Mouse (Mus musculus): ENCODE measurements around the gene Emp3. TPM values are rescaled to one million over a fixed set of nuclear protein-coding genes. Genes with fewer than 3 reads are reported as not detected.
"Not testable (repeated sequence)": the region's sequence is repeated elsewhere in the genome, so short reads cannot be mapped to it uniquely, and the experiment has no call there.

The Emp3 gene
- polyA plus RNA-seq, 1 experiment from 2014 or later = 316 TPM

- peak overlapping the region; percentile 30; the same call in 1 of the 2 replicates for H3K9ac ChIP-seq (ENCODE audit: low read depth, low read length)
- whole genome bisulfite sequencing = 48% methylated on average over 3 of the region's 3 CpGs
Observed at GRCm38 (mm10) chr7:45887246-45887645, 34.0 kb downstream of the Emp3 start.

DNA sequence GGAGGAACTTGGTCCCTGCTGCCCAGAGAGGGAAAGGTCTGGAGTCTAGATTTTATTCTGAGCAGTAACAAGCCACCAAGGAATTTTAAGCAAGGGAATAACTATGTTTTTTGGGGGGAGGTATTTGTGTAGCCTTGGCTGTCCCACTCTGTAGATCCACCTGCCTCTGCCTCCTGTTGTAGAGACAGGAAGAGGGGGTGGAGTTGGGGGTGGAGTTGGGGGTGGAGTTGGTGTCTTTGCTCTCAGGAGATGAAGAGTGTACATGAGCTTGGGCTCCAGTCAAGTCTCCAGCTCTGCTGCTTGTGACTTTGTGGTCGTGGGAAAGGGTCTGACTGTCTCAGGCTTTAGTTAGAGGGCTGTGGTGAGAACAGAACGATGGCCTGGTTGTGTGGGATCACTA, 40.2 kb downstream of the Emp3 start:
- WGBS = 91% methylated on average over 2 of the region's 2 CpGs
- no peak for ATAC-seq (ENCODE audit: low read depth)

More at GRCm38 (mm10) chr7:45887246-45887645, 34.0 kb downstream of the Emp3 start:
- Histone ChIP-seq H3K4me2 (ENCODE audit: low read depth, low read length) (no peak overlapping the region), H3K27ac (replicated peaks; ENCODE audit: low read depth, low read length) (0 out of 2 replicates have a peak overlapping the region, but pooled peaks have one; percentile 39), H3K36me3 (ENCODE audit: control insufficient read depth, insufficient read depth, low read length) (peaks cover 36% of the 10 kb centered on the region), H3K27me3 (replicated peaks; ENCODE audit: control insufficient read depth, insufficient read depth, low read length) (no peaks in the 10 kb centered on the region), H3K4me3 (ENCODE audit: low read depth, low read length) (no peak overlapping the region), H3K4me1 (ENCODE audit: control insufficient read depth, insufficient read depth, low read length) (no peaks in the 10 kb centered on the region), H3K9me3 (ENCODE audit: control insufficient read depth, low read length) (no peaks in the 10 kb centered on the region)
- ATAC-seq (ENCODE audit: low read depth) (no peak), DNase-seq (ENCODE audit: low spot score) (no peak)

GRCm38 (mm10) chr7:45880531-45880930, 40.7 kb downstream of the Emp3 start:
- no peak overlapping the region for H3K4me2 ChIP-seq (ENCODE audit: low read depth, low read length)
- no peak overlapping the region for H3K4me3 ChIP-seq (ENCODE audit: low read depth, low read length)
- H3K36me3 ChIP-seq (ENCODE audit: control insufficient read depth, insufficient read depth, low read length) = peaks cover 99% of the 10 kb centered on the region
- no peaks in the 10 kb centered on the region for H3K9me3 ChIP-seq (ENCODE audit: control insufficient read depth, low read length)
- H3K4me1 ChIP-seq (ENCODE audit: control insufficient read depth, insufficient read depth, low read length) = no peaks in the 10 kb centered on the region
- no peak overlapping the region for H3K27ac ChIP-seq (replicated peaks; ENCODE audit: low read depth, low read length)
- WGBS = 96% methylated on average over 4 of the region's 4 CpGs
- no peak overlapping the region for H3K9ac ChIP-seq (ENCODE audit: low read depth, low read length)
- DNase-seq (ENCODE audit: low spot score) (no peak), ATAC-seq (ENCODE audit: low read depth) (no peak)
- H3K27me3 ChIP-seq (replicated peaks; ENCODE audit: control insufficient read depth, insufficient read depth, low read length) = no peaks in the 10 kb centered on the region

More for the DNA sequence above, 40.2 kb downstream of the Emp3 start:
- H3K27ac ChIP-seq (replicated peaks; ENCODE audit: low read depth, low read length) = no peak overlapping the region
- H3K4me1 ChIP-seq (ENCODE audit: control insufficient read depth, insufficient read depth, low read length) = no peaks in the 10 kb centered on the region
- no peaks in the 10 kb centered on the region for H3K27me3 ChIP-seq (replicated peaks; ENCODE audit: control insufficient read depth, insufficient read depth, low read length)
- no peaks in the 10 kb centered on the region for H3K9me3 ChIP-seq (ENCODE audit: control insufficient read depth, low read length)
- no peak overlapping the region for H3K4me3 ChIP-seq (ENCODE audit: low read depth, low read length)
- H3K36me3 ChIP-seq (ENCODE audit: control insufficient read depth, insufficient read depth, low read length) = peaks cover 97% of the 10 kb centered on the region
- H3K4me2 ChIP-seq (ENCODE audit: low read depth, low read length) = no peak overlapping the region
- no peak overlapping the region for H3K9ac ChIP-seq (ENCODE audit: low read depth, low read length)
- DNase-seq (ENCODE audit: low spot score) = no peak

DNA sequence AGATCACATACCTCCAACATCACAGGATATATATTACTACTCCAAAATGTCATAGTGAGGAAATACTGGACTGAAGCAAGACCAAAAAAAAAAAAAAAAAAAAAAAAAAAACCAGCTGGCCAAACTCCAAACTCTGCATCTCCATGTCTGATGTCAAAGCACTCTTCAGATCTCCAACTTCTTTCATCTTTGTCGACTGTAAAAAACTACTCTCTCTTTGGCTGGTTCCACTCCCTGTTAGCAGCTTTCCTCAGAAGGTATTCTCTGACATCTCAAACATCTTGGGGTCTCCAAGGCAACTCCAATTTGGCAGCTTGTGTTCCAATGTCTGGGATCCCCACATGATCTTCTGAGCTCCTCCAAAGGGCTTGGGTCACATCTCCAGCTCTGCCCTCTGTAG, 42.9 kb downstream of the Emp3 start, which contains the start of gene Grin2d:
TSS of gene Grin2d (minus strand) at position 101 of the 400 bp plus-strand sequence.
- Histone ChIP-seq H3K36me3 (ENCODE audit: control insufficient read depth, insufficient read depth, low read length) (peaks cover 93% of the 10 kb centered on the region), H3K4me1 (ENCODE audit: control insufficient read depth, insufficient read depth, low read length) (peaks cover 11% of the 10 kb centered on the region)
- ATAC-seq (ENCODE audit: low read depth); H3K9ac ChIP-seq (ENCODE audit: low read depth, low read length); DNase-seq (ENCODE audit: low spot score); H3K9me3 ChIP-seq (ENCODE audit: control insufficient read depth, low read length); H3K27ac ChIP-seq (replicated peaks; ENCODE audit: low read depth, low read length); H3K4me2 ChIP-seq (ENCODE audit: low read depth, low read length); H3K27me3 ChIP-seq (replicated peaks; ENCODE audit: control insufficient read depth, insufficient read depth, low read length); H3K4me3 ChIP-seq (ENCODE audit: low read depth, low read length): not testable (repeated sequence)
- WGBS = 93% methylated on average over 1 of the region's 1 CpGs

GRCm38 (mm10) chr7:45876895-45877294, 44.3 kb downstream of the Emp3 start:
- Histone ChIP-seq H3K27ac (replicated peaks; ENCODE audit: low read depth, low read length) (no peak overlapping the region), H3K4me1 (ENCODE audit: control insufficient read depth, insufficient read depth, low read length) (peaks cover 11% of the 10 kb centered on the region), H3K27me3 (replicated peaks; ENCODE audit: control insufficient read depth, insufficient read depth, low read length) (no peaks in the 10 kb centered on the region; the same call in 1 of the 2 replicates), H3K4me2 (ENCODE audit: low read depth, low read length) (no peak overlapping the region), H3K36me3 (ENCODE audit: control insufficient read depth, insufficient read depth, low read length) (peaks cover 79% of the 10 kb centered on the region), H3K9me3 (ENCODE audit: control insufficient read depth, low read length) (no peaks in the 10 kb centered on the region), H3K9ac (ENCODE audit: low read depth, low read length) (no peak overlapping the region), H3K4me3 (ENCODE audit: low read depth, low read length) (no peak overlapping the region)
- no peak for ATAC-seq (ENCODE audit: low read depth)
- DNase-seq (ENCODE audit: low spot score) = no peak
- 96% methylated on average over 7 of the region's 7 CpGs for WGBS

GRCm38 (mm10) chr7:45873061-45873947, 47.9 kb downstream of the Emp3 start:
- peak overlapping the region; percentile 93 for H3K4me3 ChIP-seq (ENCODE audit: low read depth, low read length)
- peaks cover 32% of the 10 kb centered on the region for H3K27me3 ChIP-seq (replicated peaks; ENCODE audit: control insufficient read depth, insufficient read depth, low read length)
- peaks cover 43% of the 10 kb centered on the region for H3K36me3 ChIP-seq (ENCODE audit: control insufficient read depth, insufficient read depth, low read length)
- peaks cover 30% of the 10 kb centered on the region for H3K4me1 ChIP-seq (ENCODE audit: control insufficient read depth, insufficient read depth, low read length)
- H3K9me3 ChIP-seq (ENCODE audit: control insufficient read depth, low read length) = no peaks in the 10 kb centered on the region
- peak overlapping the region; percentile 94 for H3K27ac ChIP-seq (replicated peaks; ENCODE audit: low read depth, low read length)
- DNase-seq (ENCODE audit: low spot score) (no peak), ATAC-seq (ENCODE audit: low read depth) (peak; percentile 45)
- H3K4me2 ChIP-seq (ENCODE audit: low read depth, low read length) = peak overlapping the region; percentile 95
- 2% methylated on average over 26 of the region's 28 CpGs for WGBS
- peak overlapping the region; percentile 98 for H3K9ac ChIP-seq (ENCODE audit: low read depth, low read length)

DNA sequence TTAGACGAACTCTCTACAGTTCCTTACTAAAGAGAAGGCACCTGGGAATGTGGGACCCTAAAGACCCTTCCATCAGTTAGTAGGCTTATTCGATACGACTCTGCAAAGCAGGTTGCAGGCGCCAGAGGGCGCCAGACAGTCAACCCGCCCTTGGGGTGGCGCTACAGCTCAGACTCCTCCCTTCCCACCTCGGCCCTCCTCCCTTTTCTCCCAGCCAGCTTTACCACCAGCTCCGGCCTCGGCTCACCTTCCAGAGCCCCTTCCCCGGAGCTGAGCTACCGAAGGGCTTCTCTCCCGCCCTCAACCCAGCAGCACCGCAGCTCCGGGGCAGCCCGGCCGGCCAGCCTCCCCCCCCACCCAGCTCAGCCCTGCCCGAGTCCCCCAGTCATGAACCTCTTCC, 48.6 kb downstream of the Emp3 start, which contains the start of gene Kdelr1:
TSS of gene Kdelr1 (plus strand) at position 149 of the 400 bp plus-strand sequence.
- 0% methylated on average over 18 of the region's 18 CpGs for WGBS
- peak within 1 kb of the TSS; percentile 94 for H3K27ac ChIP-seq (replicated peaks; ENCODE audit: low read depth, low read length)
- DNase-seq (ENCODE audit: low spot score) = peak; percentile 94
- H3K36me3 ChIP-seq (ENCODE audit: control insufficient read depth, insufficient read depth, low read length) = peaks cover 37% of the 10 kb centered on the region
- peak within 1 kb of the TSS; percentile 93 for H3K4me3 ChIP-seq (ENCODE audit: low read depth, low read length)
- H3K9me3 ChIP-seq (ENCODE audit: control insufficient read depth, low read length) = no peaks in the 10 kb centered on the region
- H3K27me3 ChIP-seq (replicated peaks; ENCODE audit: control insufficient read depth, insufficient read depth, low read length) = peaks cover 38% of the 10 kb centered on the region
- peak within 1 kb of the TSS; percentile 95 for H3K4me2 ChIP-seq (ENCODE audit: low read depth, low read length)
- peaks cover 37% of the 10 kb centered on the region for H3K4me1 ChIP-seq (ENCODE audit: control insufficient read depth, insufficient read depth, low read length)
- ATAC-seq (ENCODE audit: low read depth) = peak; percentile 80
- peak within 1 kb of the TSS; percentile 98 for H3K9ac ChIP-seq (ENCODE audit: low read depth, low read length)

DNA sequence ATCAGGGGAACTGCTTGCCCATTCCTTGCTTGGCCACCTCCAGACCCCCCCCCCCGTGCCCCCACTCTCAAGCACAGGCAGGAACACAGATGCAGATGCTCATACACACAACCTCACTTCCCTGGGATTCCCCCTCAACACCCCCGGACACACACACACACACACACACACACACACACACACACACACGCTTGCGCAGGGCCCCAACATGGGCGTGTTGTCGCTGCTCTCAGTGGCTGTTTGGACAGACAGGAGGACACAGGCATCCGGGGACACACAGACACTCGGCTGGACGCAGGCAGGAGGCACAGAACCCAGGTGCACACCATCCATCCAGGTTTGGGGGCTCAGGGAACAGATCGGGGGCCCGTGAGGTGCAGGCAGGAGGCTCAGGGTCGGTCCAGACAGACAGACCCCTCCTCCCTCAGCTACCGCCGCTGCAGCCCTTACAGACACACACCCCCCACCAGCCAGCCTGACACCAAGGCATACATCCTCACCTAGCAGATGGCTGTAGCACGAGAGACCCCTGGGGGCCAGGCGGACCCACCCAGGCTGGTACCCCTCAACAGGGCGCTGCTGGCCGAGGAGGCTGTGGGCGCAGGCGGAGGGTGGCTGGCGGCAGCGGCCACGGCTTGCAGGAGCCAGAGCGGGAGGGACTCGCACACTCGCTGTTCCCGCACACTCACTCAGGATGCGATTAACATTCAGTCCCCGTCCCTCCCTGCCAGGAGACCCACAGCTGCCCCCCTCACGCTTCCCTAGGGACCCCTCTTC, 50.7 kb downstream of the Emp3 start:
- ATAC-seq (ENCODE audit: low read depth) (no peak), DNase-seq (ENCODE audit: low spot score) (no peak)
- Histone ChIP-seq H3K4me3 (ENCODE audit: low read depth, low read length) (peak overlapping the region; percentile 36), H3K4me2 (ENCODE audit: low read depth, low read length) (peak overlapping the region; percentile 61), H3K9ac (ENCODE audit: low read depth, low read length) (peak overlapping the region; percentile 61), H3K27me3 (replicated peaks; ENCODE audit: control insufficient read depth, insufficient read depth, low read length) (peaks cover 40% of the 10 kb centered on the region), H3K27ac (replicated peaks; ENCODE audit: low read depth, low read length) (no peak overlapping the region), H3K9me3 (ENCODE audit: control insufficient read depth, low read length) (no peaks in the 10 kb centered on the region), H3K36me3 (ENCODE audit: control insufficient read depth, insufficient read depth, low read length) (peaks cover 15% of the 10 kb centered on the region; the same call in 1 of the 2 replicates), H3K4me1 (ENCODE audit: control insufficient read depth, insufficient read depth, low read length) (peaks cover 44% of the 10 kb centered on the region)
- WGBS = under 1% methylated on average over 18 of the region's 30 CpGs
